ENCODE assay signal across 17 mouse cellular contexts in genomic region chr19:7192561-7192967, GRCm38 (mm10). TPM values are rescaled to one million over a fixed set of nuclear protein-coding genes. Genes with fewer than 3 reads are reported as not detected.
DNase-seq lines count a peak whose midpoint lies in the region; ATAC-seq and TF ChIP-seq lines count a peak whose summit lies in the region.
"Had no signal": no experiment of that assay in that cellular context is flagged by ENCODE, and none has a peak within 500 bp of the region (broad histone marks: within the 10 kb centered on the region; RNA-seq: fewer than 3 reads in every experiment).

No protein-coding gene starts in this region.

- no peak overlapping the region for H3K9ac ChIP-seq in hindbrain, postnatal 0 days (replicated peaks; ENCODE audit: low read length)
- no peak overlapping the region for H3K9ac ChIP-seq in hindbrain, embryonic 14.5 days
- H3K9ac ChIP-seq in neural tube, embryonic 13.5 days: no peak overlapping the region
- no peak overlapping the region; the same call in 1 of the 2 replicates for H3K9ac ChIP-seq in kidney, postnatal 0 days (ENCODE audit: low read depth, low read length)
- H3K9ac ChIP-seq: embryonic facial prominence, embryonic 12.5 days; limb, embryonic 13.5 days had no signal

- H3K36me3 ChIP-seq in hindbrain, postnatal 0 days (ENCODE audit: insufficient read depth, low read length): no peaks in the 10 kb centered on the region
- H3K36me3 ChIP-seq in hindbrain, embryonic 14.5 days (replicated peaks; ENCODE audit: control insufficient read depth, insufficient read depth): peaks cover 7% of the 10 kb centered on the region
- H3K36me3 ChIP-seq in neural tube, embryonic 13.5 days: peaks cover 6% of the 10 kb centered on the region; the same call in 1 of the 2 replicates
- no peaks in the 10 kb centered on the region for H3K36me3 ChIP-seq in kidney, postnatal 0 days (ENCODE audit: insufficient read depth, low read length)

- TF ChIP-seq CTCF in hindbrain, postnatal 0 days (IDR thresholded peaks at IDR 0.05; ENCODE audit: low read depth): no peak
- TF ChIP-seq CTCF in kidney, postnatal 0 days (IDR thresholded peaks at IDR 0.05; ENCODE audit: low read depth): no peak

- no peaks in the 10 kb centered on the region for H3K9me3 ChIP-seq in hindbrain, postnatal 0 days (ENCODE audit: low read length)
- H3K9me3 ChIP-seq in hindbrain, embryonic 14.5 days (ENCODE audit: control insufficient read depth, low read length): no peaks in the 10 kb centered on the region
- H3K9me3 ChIP-seq in neural tube, embryonic 13.5 days: no peaks in the 10 kb centered on the region
- H3K9me3 ChIP-seq in kidney, postnatal 0 days (replicated peaks; ENCODE audit: low read length): no peaks in the 10 kb centered on the region
- H3K9me3 ChIP-seq: embryonic facial prominence, embryonic 12.5 days; limb, embryonic 13.5 days had no signal

- H3K4me1 ChIP-seq in hindbrain, postnatal 0 days (ENCODE audit: insufficient read depth, low read length): peaks cover 4% of the 10 kb centered on the region
- no peaks in the 10 kb centered on the region for H3K4me1 ChIP-seq in hindbrain, embryonic 14.5 days (replicated peaks; ENCODE audit: control insufficient read depth, insufficient read depth, low read length)
- peaks cover 59% of the 10 kb centered on the region for H3K4me1 ChIP-seq in neural tube, embryonic 13.5 days (replicated peaks)
- peaks cover 43% of the 10 kb centered on the region for H3K4me1 ChIP-seq in kidney, postnatal 0 days (replicated peaks; ENCODE audit: insufficient read depth, low read length)

- H3K4me3 ChIP-seq in hindbrain, postnatal 0 days (ENCODE audit: low read length): no peak overlapping the region
- H3K4me3 ChIP-seq in hindbrain, embryonic 14.5 days (replicated peaks; ENCODE audit: low read length): no peak overlapping the region
- no peak overlapping the region for H3K4me3 ChIP-seq in neural tube, embryonic 13.5 days
- no peak overlapping the region for H3K4me3 ChIP-seq in kidney, postnatal 0 days (replicated peaks; ENCODE audit: low read depth, low read length)
- H3K4me3 ChIP-seq: embryonic facial prominence, embryonic 12.5 days; gastrocnemius, adult 2 months; left cerebral cortex, adult 2 months; limb, embryonic 13.5 days; myocyte had no signal

- peak; percentile 40 for DNase-seq in hindbrain, postnatal 0 days (ENCODE audit: low spot score)
- DNase-seq in hindbrain, embryonic 14.5 days (ENCODE audit: low spot score): no peak
- DNase-seq in neural tube, embryonic 10.5 days (ENCODE audit: extremely low spot score, low spot score): no peak
- DNase-seq in kidney, postnatal 0 days (ENCODE audit: low spot score): peak; percentile 77
- no peak for DNase-seq in thymus, postnatal 10 days (ENCODE audit: low spot score in 2 of 2)
- DNase-seq: B cell, adult 2 months; cerebellum, adult 11-12 months; gastrocnemius, adult 2 months; heart, postnatal 10 days; right cerebral cortex, postnatal 25 days had no signal

- 18% methylated on average over 2 of the region's 2 CpGs for WGBS in hindbrain, postnatal 0 days
- WGBS in hindbrain, embryonic 14.5 days: 23% methylated on average over 2 of the region's 2 CpGs
- WGBS in neural tube, embryonic 13.5 days: 28% methylated on average over 2 of the region's 2 CpGs
- WGBS in kidney, postnatal 0 days: 48% methylated on average over 2 of the region's 2 CpGs

- no peak overlapping the region for H3K27ac ChIP-seq in hindbrain, postnatal 0 days
- H3K27ac ChIP-seq in hindbrain, embryonic 14.5 days: no peak overlapping the region
- peak overlapping the region; percentile 29; the same call in 1 of the 2 replicates for H3K27ac ChIP-seq in neural tube, embryonic 13.5 days (replicated peaks)
- peak overlapping the region; percentile 87; the same call in 1 of the 2 replicates for H3K27ac ChIP-seq in kidney, postnatal 0 days
- H3K27ac ChIP-seq: embryonic facial prominence, embryonic 12.5 days; gastrocnemius, adult 2 months; left cerebral cortex, adult 2 months; limb, embryonic 13.5 days had no signal

- H3K27me3 ChIP-seq in hindbrain, postnatal 0 days (ENCODE audit: insufficient read depth, low read length): no peaks in the 10 kb centered on the region
- H3K27me3 ChIP-seq in hindbrain, embryonic 14.5 days (ENCODE audit: control insufficient read depth, insufficient read depth, low read length): peaks cover 12% of the 10 kb centered on the region
- H3K27me3 ChIP-seq in neural tube, embryonic 13.5 days: peaks cover 68% of the 10 kb centered on the region
- H3K27me3 ChIP-seq in kidney, postnatal 0 days (ENCODE audit: insufficient read depth, low read length): no peaks in the 10 kb centered on the region

- ATAC-seq in hindbrain, postnatal 0 days: no peak
- ATAC-seq in hindbrain, embryonic 14.5 days (ENCODE audit: low FRiP score): no peak
- no peak for ATAC-seq in neural tube, embryonic 13.5 days (ENCODE audit: low read depth)
- peak; percentile 47 for ATAC-seq in kidney, postnatal 0 days (replicated peaks; ENCODE audit: low FRiP score, low read depth)
- ATAC-seq in erythroid progenitor cell, adult 5-6 weeks (replicated peaks; ENCODE audit: low FRiP score, poor library complexity, severe bottlenecking): no peak
- no peak for ATAC-seq in monocyte, adult 5-6 weeks (replicated peaks; ENCODE audit: insufficient number of reproducible peaks, low FRiP score, low TSS enrichment, poor library complexity, severe bottlenecking)

- no peak overlapping the region for H3K4me2 ChIP-seq in hindbrain, postnatal 0 days (ENCODE audit: low read depth, low read length)
- H3K4me2 ChIP-seq in hindbrain, embryonic 14.5 days (replicated peaks): no peak overlapping the region
- H3K4me2 ChIP-seq in neural tube, embryonic 13.5 days: no peak overlapping the region
- no peak overlapping the region for H3K4me2 ChIP-seq in kidney, postnatal 0 days (ENCODE audit: low read length)
- H3K4me2 ChIP-seq: embryonic facial prominence, embryonic 12.5 days; limb, embryonic 13.5 days had no signal

RNA-seq across cellular contexts. Expression of gene Otub1, which starts 13.6 kb away (rescaled TPM):
- 216 and 233 TPM in 2 replicates for total RNA-seq in hindbrain, postnatal 0 days (2014; rRNA removed)
- polyA plus RNA-seq in hindbrain, postnatal 0 days (2015; fragmentation: Nextera tagmentation; extraction: Ambion mirVana): 248 and 253 TPM in 2 replicates
- polyA plus RNA-seq in hindbrain, embryonic 14.5 days (2014; fragmentation: Nextera tagmentation; extraction: Ambion mirVana): 231 and 234 TPM in 2 replicates
- 227 and 243 TPM in 2 replicates for polyA plus RNA-seq in neural tube, embryonic 13.5 days (2015; fragmentation: Nextera tagmentation; extraction: Ambion mirVana)
- 197 and 209 TPM in 2 replicates for polyA plus RNA-seq in kidney, postnatal 0 days (2015; fragmentation: Nextera tagmentation; extraction: Ambion mirVana)
- total RNA-seq in erythroid progenitor cell, adult 5-6 weeks (2015; ENCODE audit: low replicate concordance): 17.3 and 25.6 TPM in 2 replicates
- total RNA-seq in erythroid progenitor cell, adult 5-6 weeks (2017; ENCODE audit: low replicate concordance): 8.2 and 10.0 TPM in 2 replicates
- 71.4 to 75.8 TPM (median 73.8 TPM) in 3 replicates for total RNA-seq in monocyte, adult 5-6 weeks (2017)

RNA-seq across cellular contexts. Expression of gene Cox8a, which starts 24.9 kb away (rescaled TPM):
- 1,715 and 1,845 TPM in 2 replicates for total RNA-seq in hindbrain, postnatal 0 days (2014; rRNA removed)
- polyA plus RNA-seq in hindbrain, postnatal 0 days (2015; fragmentation: Nextera tagmentation; extraction: Ambion mirVana): 2,044 and 2,080 TPM in 2 replicates
- polyA plus RNA-seq in hindbrain, embryonic 14.5 days (2014; fragmentation: Nextera tagmentation; extraction: Ambion mirVana): 1,225 and 1,275 TPM in 2 replicates
- 918 and 1,011 TPM in 2 replicates for polyA plus RNA-seq in neural tube, embryonic 13.5 days (2015; fragmentation: Nextera tagmentation; extraction: Ambion mirVana)
- polyA plus RNA-seq in kidney, postnatal 0 days (2015; fragmentation: Nextera tagmentation; extraction: Ambion mirVana): 2,325 and 2,471 TPM in 2 replicates
- total RNA-seq in erythroid progenitor cell, adult 5-6 weeks (2015; ENCODE audit: low replicate concordance): 226 and 267 TPM in 2 replicates
- total RNA-seq in erythroid progenitor cell, adult 5-6 weeks (2017; ENCODE audit: low replicate concordance): 106 and 241 TPM in 2 replicates
- 236 to 274 TPM (median 246 TPM) in 3 replicates for total RNA-seq in monocyte, adult 5-6 weeks (2017)

RNA-seq across cellular contexts. Expression of gene Naa40, which starts 48.4 kb away (rescaled TPM):
- total RNA-seq in hindbrain, postnatal 0 days (2014; rRNA removed): 56.5 and 59.7 TPM in 2 replicates
- 42.7 and 42.8 TPM in 2 replicates for polyA plus RNA-seq in hindbrain, postnatal 0 days (2015; fragmentation: Nextera tagmentation; extraction: Ambion mirVana)
- 67.6 and 69.1 TPM in 2 replicates for polyA plus RNA-seq in hindbrain, embryonic 14.5 days (2014; fragmentation: Nextera tagmentation; extraction: Ambion mirVana)
- 58.1 TPM in 2 replicates for polyA plus RNA-seq in neural tube, embryonic 13.5 days (2015; fragmentation: Nextera tagmentation; extraction: Ambion mirVana)
- polyA plus RNA-seq in kidney, postnatal 0 days (2015; fragmentation: Nextera tagmentation; extraction: Ambion mirVana): 47.3 and 55.8 TPM in 2 replicates
- total RNA-seq in erythroid progenitor cell, adult 5-6 weeks (2015; ENCODE audit: low replicate concordance): 35.6 and 47.2 TPM in 2 replicates
- 44.8 and 57.3 TPM in 2 replicates for total RNA-seq in erythroid progenitor cell, adult 5-6 weeks (2017; ENCODE audit: low replicate concordance)
- total RNA-seq in monocyte, adult 5-6 weeks (2017): 14.9 to 17.6 TPM (median 17.5 TPM) in 3 replicates

Comparison
In these comparisons a context has a peak if more than half of its experiments do, and no peak if none do; other contexts are left out.
1. DNase-seq: peak in hindbrain, postnatal 0 days (single experiment) and kidney, postnatal 0 days (single experiment); none in hindbrain, embryonic 14.5 days (single experiment), neural tube, embryonic 10.5 days (single experiment) and thymus, postnatal 10 days (0 of 2).
2. H3K27ac ChIP-seq: peak in neural tube, embryonic 13.5 days (single experiment) and kidney, postnatal 0 days (single experiment); none in hindbrain, postnatal 0 days (single experiment) and hindbrain, embryonic 14.5 days (single experiment).